Mouse (Mus musculus) lung, adult 2 months (tissue): ENCODE measurements around the gene Cenph.

Experiments used
- CTCF ChIP-seq: fragments of 200-500 bp; IDR thresholded peaks from 2 replicates; pipeline ENCODE4 v1.5.1; 2011; ENCODE audit warnings: mild to moderate bottlenecking, low read length, control low read depth; ENCODE audit not compliant: insufficient read depth
- POLR2A ChIP-seq: fragments of 200-500 bp; IDR thresholded peaks from 2 replicates; pipeline ENCODE4 v1.6.1; 2011; ENCODE audit warnings: low read depth, mild to moderate bottlenecking, control low read depth, low read length, borderline replicate concordance; ENCODE audit errors: extremely low read depth

DNA sequence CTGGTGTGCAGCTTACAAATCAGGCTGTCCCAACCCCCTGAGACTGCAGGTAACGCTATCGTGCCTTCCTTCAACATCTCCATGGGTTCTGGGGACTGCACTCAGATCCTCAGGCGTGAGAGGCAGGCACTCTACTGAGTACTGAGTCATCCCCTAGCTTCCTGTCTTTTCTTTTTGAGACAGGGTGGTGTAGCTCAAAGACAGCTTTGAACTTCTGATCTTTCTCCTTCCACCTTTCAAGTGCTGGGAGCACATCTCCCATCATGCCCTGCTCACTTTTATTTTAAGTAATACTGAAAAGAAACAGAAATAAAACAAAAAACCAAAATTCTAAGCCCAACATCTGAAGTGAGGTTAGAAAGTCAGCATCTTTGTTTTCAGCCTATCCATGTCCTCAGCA is 30.1 kb upstream of the Cenph start:
- no peak for TF ChIP-seq CTCF
- TF ChIP-seq POLR2A, result no peak
